Mouse (Mus musculus) kidney, embryonic 16.5 days (tissue): ENCODE results near the gene Olfr12. TPM values are rescaled to one million over a fixed set of nuclear protein-coding genes. Genes with fewer than 3 reads are reported as not detected.

Experiments
- ATAC-seq: fragments of 200-750 bp; cut with Nextera tagmentation; 2 replicates; pipeline ENCODE4 v1.8.0; 2017; ENCODE audit warnings: moderate TSS enrichment; ENCODE audit not compliant: low FRiP score, low TSS enrichment
- H3K27ac ChIP-seq: fragments of 300-500 bp; sonication (generic); 2 replicates; pipeline ENCODE4 v1.5.1; 2014; ENCODE audit warnings: low read length
- H3K27me3 ChIP-seq: fragments of 300-500 bp; sonication (generic); 2 replicates; pipeline ENCODE4 v1.6.1; 2014; ENCODE audit warnings: low read length, control low read depth, mixed read lengths; ENCODE audit not compliant: insufficient read depth
- H3K36me3 ChIP-seq: fragments of 300-500 bp; sonication (generic); 2 replicates; pipeline ENCODE4 v1.6.1; 2014; ENCODE audit warnings: low read length, control low read depth, mixed read lengths; ENCODE audit not compliant: insufficient read depth
- H3K4me1 ChIP-seq: fragments of 300-500 bp; sonication (generic); 2 replicates; pipeline ENCODE4 v1.6.1; 2014; ENCODE audit warnings: low read length, control low read depth, mixed read lengths; ENCODE audit not compliant: insufficient read depth
- H3K4me2 ChIP-seq: fragments of 300-500 bp; sonication (generic); replicated peaks from 2 replicates; pipeline ENCODE4 v1.6.1; 2014; ENCODE audit warnings: low read depth, low read length
- H3K4me3 ChIP-seq: fragments of 300-500 bp; sonication (generic); 2 replicates; pipeline ENCODE4 v1.5.1; 2014; ENCODE audit warnings: mild to moderate bottlenecking, low read length
- H3K9ac ChIP-seq: fragments of 300-500 bp; sonication (generic); replicated peaks from 2 replicates; pipeline ENCODE4 v1.6.1; 2014; ENCODE audit warnings: low read length
- H3K9me3 ChIP-seq: fragments of 300-500 bp; sonication (generic); 2 replicates; pipeline ENCODE4 v1.6.1; 2016; ENCODE audit warnings: low read length, control low read depth
- WGBS: fragments of 180-500 bp; shearing (Covaris S2); extraction: QIAGEN DNeasy Blood & Tissue Kit; methylation state at CpG from one replicate; pipeline ENCODE4 v1.1.7; 2014; 5-methylcytosine and 5-hydroxymethylcytosine counted together
- polyA plus RNA-seq: library from polyadenylated mRNA; unstranded; fragments of >200 nt; fragmentation: Nextera tagmentation; extraction: Ambion mirVana; gene quantifications from 2 replicates; pipeline ENCODE4 v1.2.1, GENCODE M21; 2015

Olfr12 gene
- polyA plus RNA-seq, 1 experiment from 2014 or later = not detected

DNA sequence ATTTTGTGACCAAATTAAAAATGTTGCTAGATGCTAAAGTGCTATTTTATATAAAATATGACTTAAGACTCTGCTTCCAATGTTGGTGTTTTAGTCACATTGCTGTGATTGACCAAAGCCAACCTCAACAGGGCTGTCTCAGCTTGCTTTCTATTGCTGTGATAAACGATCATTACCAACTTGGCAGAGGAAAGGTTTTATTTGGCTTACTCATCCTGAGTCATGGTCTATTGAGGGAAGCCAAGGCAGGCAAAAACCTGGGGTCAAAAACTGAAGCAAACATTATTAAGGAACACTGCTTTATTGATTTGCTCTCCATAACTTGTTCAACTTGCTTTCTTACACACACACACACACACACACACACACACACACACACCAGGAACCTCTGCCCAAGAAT, 1.5 kb upstream of the Olfr12 start:
- Histone ChIP-seq H3K27me3 (0 out of 2 replicates have a peak, but pooled peaks cover 2% of the 10 kb centered on the region), H3K36me3 (no peaks in the 10 kb centered on the region), H3K9me3 (no peaks in the 10 kb centered on the region), H3K27ac (no peak overlapping the region), H3K4me2 (no peak overlapping the region), H3K4me3 (no peak overlapping the region), H3K4me1 (no peaks in the 10 kb centered on the region), H3K9ac (no peak overlapping the region)
- WGBS = 88% methylated on average over 1 of the region's 1 CpGs
- no peak for ATAC-seq

DNA sequence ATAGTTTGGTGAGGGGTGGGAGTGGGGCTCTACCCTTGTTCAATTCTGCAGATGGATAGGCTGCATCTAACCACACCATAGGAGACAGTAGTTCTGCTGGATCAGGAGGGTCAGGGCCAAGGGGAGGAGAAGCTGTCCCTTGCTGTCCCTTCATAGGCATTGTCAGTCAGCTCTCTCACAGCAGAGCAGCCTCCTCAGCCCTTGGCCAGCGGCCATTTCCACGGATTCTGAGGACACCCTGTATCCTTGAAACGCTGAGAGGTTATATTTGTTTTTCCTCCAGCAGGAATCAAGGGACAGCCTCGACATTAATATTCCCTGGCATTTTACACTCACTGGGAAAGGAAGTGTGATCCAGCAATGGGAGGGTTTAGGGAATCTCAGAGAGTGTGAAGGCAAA, 772 bp downstream of the Olfr12 start:
- peaks cover 2% of the 10 kb centered on the region; the same call in 1 of the 2 replicates for H3K27me3 ChIP-seq
- no peaks in the 10 kb centered on the region for H3K9me3 ChIP-seq
- WGBS = 54% methylated on average over 4 of the region's 4 CpGs
- no peak overlapping the region for H3K9ac ChIP-seq
- no peak for ATAC-seq
- H3K4me3 ChIP-seq = no peak overlapping the region
- no peaks in the 10 kb centered on the region for H3K4me1 ChIP-seq
- no peak overlapping the region for H3K27ac ChIP-seq
- H3K36me3 ChIP-seq = no peaks in the 10 kb centered on the region
- H3K4me2 ChIP-seq = no peak overlapping the region

DNA sequence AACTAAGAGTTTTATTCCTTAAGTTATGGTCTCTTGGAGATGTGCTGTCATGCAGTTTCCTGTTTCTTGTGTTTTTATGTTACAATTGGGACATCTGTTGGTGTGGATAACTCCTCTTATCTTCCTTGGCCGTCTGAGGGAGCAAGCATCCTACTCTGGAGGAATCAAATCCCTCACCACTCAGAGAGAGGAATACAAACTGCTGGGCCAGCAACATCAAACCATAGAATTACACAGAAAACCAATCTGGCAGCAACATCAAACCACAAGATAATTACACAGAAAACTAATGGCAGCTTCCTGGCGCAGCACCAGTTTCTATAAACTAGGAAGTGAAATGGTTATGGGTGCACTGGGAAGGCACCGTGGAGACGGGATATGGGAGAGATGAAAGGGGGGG, 10.6 kb downstream of the Olfr12 start:
- no peaks in the 10 kb centered on the region for H3K36me3 ChIP-seq
- H3K27me3 ChIP-seq = no peaks in the 10 kb centered on the region
- ATAC-seq = no peak
- H3K9ac ChIP-seq = no peak overlapping the region
- H3K9me3 ChIP-seq = no peaks in the 10 kb centered on the region
- WGBS = 54% methylated on average over 4 of the region's 4 CpGs
- H3K27ac ChIP-seq = no peak overlapping the region
- no peak overlapping the region for H3K4me3 ChIP-seq
- H3K4me2 ChIP-seq = no peak overlapping the region
- H3K4me1 ChIP-seq = no peaks in the 10 kb centered on the region

DNA sequence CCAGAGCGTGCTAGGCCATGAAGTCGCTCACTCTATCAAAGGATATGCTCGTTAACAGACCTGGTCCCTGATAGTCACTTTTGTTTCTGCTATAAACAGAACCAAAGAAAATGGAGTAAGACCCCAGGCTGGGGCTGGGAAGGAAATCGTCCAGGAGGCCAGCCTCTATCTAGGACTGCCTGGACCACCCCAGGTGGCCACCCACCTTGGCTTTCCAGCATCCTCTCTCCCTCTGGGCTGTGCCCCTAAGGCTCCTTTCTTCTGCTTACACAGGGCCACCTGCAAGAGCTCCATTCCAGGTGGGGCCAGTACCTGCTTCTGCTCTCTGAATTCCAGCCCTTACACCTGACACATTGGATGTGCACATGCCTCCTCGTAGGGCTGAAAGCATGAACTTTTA, 14.6 kb downstream of the Olfr12 start:
- Histone ChIP-seq H3K4me3 (no peak overlapping the region), H3K4me1 (no peaks in the 10 kb centered on the region), H3K9ac (no peak overlapping the region), H3K4me2 (no peak overlapping the region), H3K27me3 (no peaks in the 10 kb centered on the region), H3K27ac (no peak overlapping the region), H3K36me3 (peaks cover 13% of the 10 kb centered on the region; the same call in 1 of the 2 replicates), H3K9me3 (no peaks in the 10 kb centered on the region)
- ATAC-seq = no peak
- 78% methylated on average over 5 of the region's 5 CpGs for WGBS

DNA sequence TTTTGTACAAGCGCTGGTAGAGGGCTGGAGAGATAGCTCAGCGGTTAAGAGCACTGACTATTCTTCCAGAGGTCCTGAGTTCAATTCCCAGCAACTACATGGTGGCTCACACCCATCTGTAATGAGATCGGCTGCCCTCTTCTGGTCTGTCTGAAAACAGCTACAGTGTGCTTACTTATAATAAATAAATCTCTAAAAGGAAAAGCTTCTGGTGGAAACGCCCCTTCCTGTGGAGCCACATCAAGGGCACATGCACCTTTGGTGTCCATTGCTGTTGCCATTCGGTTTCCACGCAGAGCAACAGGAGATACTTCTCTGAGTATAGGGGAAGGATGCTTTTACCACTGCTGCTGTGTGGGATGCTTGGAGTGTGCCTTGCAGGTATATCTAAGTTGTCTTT, 15.4 kb downstream of the Olfr12 start:
- no peaks in the 10 kb centered on the region for H3K4me1 ChIP-seq
- H3K27me3 ChIP-seq = no peaks in the 10 kb centered on the region
- 70% methylated on average over 6 of the region's 6 CpGs for WGBS
- H3K4me3 ChIP-seq = no peak overlapping the region
- no peak for ATAC-seq
- no peak overlapping the region for H3K9ac ChIP-seq
- no peaks in the 10 kb centered on the region for H3K9me3 ChIP-seq
- H3K36me3 ChIP-seq = peaks cover 21% of the 10 kb centered on the region
- no peak overlapping the region for H3K27ac ChIP-seq
- H3K4me2 ChIP-seq = no peak overlapping the region

DNA sequence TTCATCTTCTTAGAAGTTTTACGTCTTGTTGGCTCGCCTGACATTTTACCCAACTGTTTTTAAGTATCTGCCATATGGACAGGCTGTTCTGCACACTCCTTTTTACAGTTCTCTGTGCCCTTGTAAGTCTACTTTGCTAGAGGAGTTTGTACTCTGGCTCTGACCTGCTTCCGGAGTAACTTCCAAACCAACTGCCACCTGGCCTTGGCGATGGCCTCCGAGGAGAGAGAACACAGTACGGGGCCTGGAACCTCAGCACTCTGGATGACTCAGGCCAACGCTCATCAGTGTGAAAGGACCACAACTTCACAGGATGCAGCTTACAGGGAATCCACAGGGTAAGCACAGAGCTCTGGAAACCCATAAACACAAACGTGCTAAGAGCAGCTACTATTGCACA, 16.1 kb downstream of the Olfr12 start:
- no peaks in the 10 kb centered on the region for H3K4me1 ChIP-seq
- no peak overlapping the region for H3K27ac ChIP-seq
- no peaks in the 10 kb centered on the region for H3K27me3 ChIP-seq
- H3K4me3 ChIP-seq = no peak overlapping the region
- 85% methylated on average over 8 of the region's 8 CpGs for WGBS
- peaks cover 25% of the 10 kb centered on the region for H3K36me3 ChIP-seq
- no peaks in the 10 kb centered on the region for H3K9me3 ChIP-seq
- no peak overlapping the region for H3K4me2 ChIP-seq
- no peak overlapping the region for H3K9ac ChIP-seq
- no peak for ATAC-seq

DNA sequence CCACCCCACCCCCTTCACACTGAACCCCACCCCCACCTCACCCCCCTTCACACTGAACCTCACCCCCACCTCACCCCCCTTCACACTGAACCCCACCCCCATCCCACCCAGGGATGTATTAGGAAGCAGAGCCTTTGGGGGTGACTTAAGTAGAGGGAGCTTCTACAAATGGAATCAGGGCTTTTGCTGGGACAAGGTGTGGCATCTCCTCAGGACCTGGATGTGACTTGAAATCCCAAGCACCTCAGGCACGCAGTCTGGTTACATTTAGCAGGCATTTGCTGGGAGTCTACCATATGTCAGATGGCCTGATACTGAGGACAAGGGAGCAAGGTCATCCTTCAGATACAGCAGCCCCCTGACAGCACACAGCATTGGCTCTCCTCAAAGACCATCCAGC, 17.0 kb downstream of the Olfr12 start:
- Histone ChIP-seq H3K27ac (no peak overlapping the region), H3K27me3 (no peaks in the 10 kb centered on the region), H3K4me2 (no peak overlapping the region), H3K4me1 (no peaks in the 10 kb centered on the region), H3K36me3 (peaks cover 32% of the 10 kb centered on the region), H3K9ac (no peak overlapping the region), H3K9me3 (no peaks in the 10 kb centered on the region), H3K4me3 (no peak overlapping the region)
- WGBS = 55% methylated on average over 1 of the region's 1 CpGs
- ATAC-seq = no peak

DNA sequence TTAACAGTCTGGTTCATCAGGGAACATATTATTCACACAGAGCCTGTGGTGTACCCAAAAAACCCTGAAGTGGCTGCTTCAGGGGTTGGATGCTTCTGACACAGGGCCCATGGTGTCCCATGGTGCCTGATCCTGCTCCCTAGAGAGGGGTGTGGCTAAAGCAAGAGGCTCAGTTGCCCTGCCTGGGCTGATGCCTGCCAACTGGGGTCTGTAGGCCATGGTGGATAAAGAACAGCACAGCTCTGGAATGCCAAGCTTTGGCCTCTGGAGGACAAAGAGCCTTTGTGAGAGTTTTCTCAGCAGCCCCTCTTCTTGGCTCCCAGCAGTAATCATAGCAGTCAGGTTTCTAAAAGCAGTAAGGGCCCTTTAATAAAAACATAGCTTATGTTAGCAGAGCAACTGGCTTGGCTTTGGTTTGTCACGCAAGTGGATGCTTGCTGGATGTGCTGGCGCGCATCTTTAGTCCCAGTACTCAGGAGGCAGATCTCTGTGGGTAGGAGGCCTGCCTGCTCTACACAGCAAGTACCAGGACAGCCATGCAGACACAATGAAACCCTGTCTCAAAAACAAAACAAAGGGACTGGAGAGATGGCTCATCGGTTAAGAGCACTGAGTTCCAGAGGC, 17.5 kb downstream of the Olfr12 start:
- H3K9ac ChIP-seq = no peak overlapping the region
- peaks cover 32% of the 10 kb centered on the region for H3K36me3 ChIP-seq
- ATAC-seq = no peak
- no peak overlapping the region for H3K4me3 ChIP-seq
- WGBS = 85% methylated on average over 4 of the region's 4 CpGs
- no peak overlapping the region for H3K27ac ChIP-seq
- H3K4me2 ChIP-seq = no peak overlapping the region
- H3K27me3 ChIP-seq = no peaks in the 10 kb centered on the region
- H3K9me3 ChIP-seq = no peaks in the 10 kb centered on the region
- H3K4me1 ChIP-seq = no peaks in the 10 kb centered on the region; the same call in 1 of the 2 replicates

DNA sequence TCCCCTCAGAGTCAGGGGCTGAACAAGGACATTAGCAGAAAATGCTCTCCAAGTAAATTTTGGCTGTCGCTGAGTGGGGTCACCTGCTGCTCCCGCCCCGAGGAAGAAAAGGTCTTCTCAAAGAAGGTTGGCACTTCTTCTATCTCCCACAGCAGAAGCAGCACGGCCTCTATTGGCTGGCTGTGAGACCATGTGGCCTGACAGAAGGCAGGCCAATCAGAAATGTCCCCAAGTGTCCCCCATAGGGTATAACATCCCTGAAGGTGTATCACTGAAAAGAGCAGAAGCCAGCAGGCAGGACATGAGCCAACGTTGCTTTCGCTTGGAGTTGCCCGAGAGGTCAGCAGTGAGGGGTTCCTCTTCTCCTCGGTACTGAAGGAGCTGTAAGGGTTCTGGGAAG, 18.4 kb downstream of the Olfr12 start:
- WGBS = 87% methylated on average over 8 of the region's 8 CpGs
- no peak for ATAC-seq
- Histone ChIP-seq H3K27me3 (no peaks in the 10 kb centered on the region), H3K36me3 (peaks cover 32% of the 10 kb centered on the region), H3K9ac (no peak overlapping the region), H3K4me2 (no peak overlapping the region), H3K4me1 (peaks cover 8% of the 10 kb centered on the region), H3K4me3 (no peak overlapping the region), H3K27ac (no peak overlapping the region), H3K9me3 (no peaks in the 10 kb centered on the region)

DNA sequence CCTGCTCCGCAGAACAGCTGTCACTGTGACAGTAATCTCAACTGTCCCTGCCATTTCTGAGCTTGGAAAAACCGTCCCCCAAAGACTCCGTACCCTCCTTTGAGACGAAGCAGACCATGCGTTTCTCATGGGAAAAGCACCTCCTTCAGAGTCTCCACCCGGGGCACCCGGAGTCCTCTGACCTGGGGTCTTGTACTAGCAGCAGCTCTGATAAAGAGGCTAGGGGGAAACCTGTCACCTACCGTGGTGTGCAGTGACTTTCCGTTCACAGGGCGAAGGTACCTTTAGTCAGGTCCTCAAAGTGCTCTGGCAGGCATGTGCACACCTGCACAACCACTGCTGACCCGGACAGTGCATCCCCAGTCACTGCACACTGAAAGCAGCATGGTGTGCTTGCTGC, 19.1 kb downstream of the Olfr12 start:
- peaks cover 32% of the 10 kb centered on the region for H3K36me3 ChIP-seq
- H3K27me3 ChIP-seq = no peaks in the 10 kb centered on the region
- H3K4me2 ChIP-seq = no peak overlapping the region
- 91% methylated on average over 11 of the region's 11 CpGs for WGBS
- H3K27ac ChIP-seq = no peak overlapping the region
- H3K9me3 ChIP-seq = no peaks in the 10 kb centered on the region
- no peak overlapping the region for H3K9ac ChIP-seq
- H3K4me3 ChIP-seq = no peak overlapping the region
- H3K4me1 ChIP-seq = peaks cover 10% of the 10 kb centered on the region
- no peak for ATAC-seq
